Mouse (Mus musculus) intestine, embryonic 16.5 days (tissue): ENCODE results near the gene Snx29. TPM values are rescaled to one million over a fixed set of nuclear protein-coding genes. Genes with fewer than 3 reads are reported as not detected.
"Not testable (repeated sequence)": the region's sequence is repeated elsewhere in the genome, so short reads cannot be mapped to it uniquely, and the experiment has no call there.

Source experiments
- ATAC-seq: fragments of 200-750 bp; cut with Nextera tagmentation; 2 replicates; pipeline ENCODE4 v1.8.0; 2017; ENCODE audit warnings: moderate TSS enrichment, moderate library complexity
- H3K27ac ChIP-seq: fragments of 300-500 bp; sonication (generic); 2 replicates; pipeline ENCODE4 v1.5.1; 2014; ENCODE audit warnings: mild to moderate bottlenecking, low read length
- H3K27me3 ChIP-seq: fragments of 300-500 bp; sonication (generic); replicated peaks from 2 replicates; pipeline ENCODE4 v1.6.1; 2014; ENCODE audit warnings: low read length, control low read depth, mixed read lengths; ENCODE audit not compliant: control insufficient read depth, insufficient read depth
- H3K36me3 ChIP-seq: fragments of 300-500 bp; sonication (generic); 2 replicates; pipeline ENCODE4 v1.6.1; 2014; ENCODE audit warnings: low read length, control low read depth; ENCODE audit not compliant: control insufficient read depth, insufficient read depth
- H3K4me1 ChIP-seq: fragments of 300-500 bp; sonication (generic); 2 replicates; pipeline ENCODE4 v1.6.1; 2014; ENCODE audit warnings: low read length, control low read depth, mixed read lengths; ENCODE audit not compliant: control insufficient read depth, insufficient read depth
- H3K4me2 ChIP-seq: fragments of 300-500 bp; sonication (generic); 2 replicates; pipeline ENCODE4 v1.6.1; 2014; ENCODE audit warnings: low read depth, low read length, control low read depth
- H3K4me3 ChIP-seq: fragments of 300-500 bp; sonication (generic); 2 replicates; pipeline ENCODE4 v1.5.1; 2014; ENCODE audit warnings: mild to moderate bottlenecking, low read length
- H3K9ac ChIP-seq: fragments of 300-500 bp; sonication (generic); 2 replicates; pipeline ENCODE4 v1.6.1; 2014; ENCODE audit warnings: low read depth, low read length
- H3K9me3 ChIP-seq: fragments of 300-500 bp; sonication (generic); 2 replicates; pipeline ENCODE4 v1.6.1; 2016; ENCODE audit warnings: low read length, control low read depth; ENCODE audit not compliant: control insufficient read depth
- WGBS: fragments of 180-500 bp; shearing (Covaris S2); extraction: QIAGEN DNeasy Blood & Tissue Kit; methylation state at CpG from one replicate; pipeline ENCODE4 v1.1.7; 2014; 5-methylcytosine and 5-hydroxymethylcytosine counted together
- polyA plus RNA-seq: library from polyadenylated mRNA; unstranded; fragments of >200 nt; fragmentation: Nextera tagmentation; extraction: Ambion mirVana; gene quantifications from 2 replicates; pipeline ENCODE4 v1.2.1, GENCODE M21; 2015

Snx29 gene
- polyA plus RNA-seq, 1 experiment from 2014 or later, result 6.3 TPM

DNA sequence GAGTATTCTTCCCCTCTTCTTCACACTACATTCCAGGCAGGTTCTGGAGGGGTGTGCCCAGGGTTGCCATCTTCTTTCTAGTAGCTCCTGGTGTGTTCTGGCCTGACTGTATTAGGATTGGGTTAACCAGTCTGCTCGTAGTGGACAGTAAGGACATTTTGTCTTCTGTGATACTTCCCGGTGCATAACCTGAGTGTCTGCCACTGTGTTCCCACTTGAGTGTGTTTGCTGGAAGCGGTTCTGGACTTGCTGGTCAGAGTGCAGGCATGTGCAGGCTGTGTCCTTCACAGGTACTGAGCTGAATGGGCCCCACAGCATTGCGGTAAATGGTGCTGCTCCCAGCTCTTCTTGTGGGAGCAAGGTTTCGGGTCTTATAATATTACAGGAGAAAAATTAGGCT is 125.2 kb downstream of the Snx29 start:
- 94% methylated on average over 5 of the region's 5 CpGs for WGBS
- Histone ChIP-seq H3K27me3 (no peaks in the 10 kb centered on the region), H3K9ac (no peak overlapping the region), H3K4me1 (no peaks in the 10 kb centered on the region; the same call in 1 of the 2 replicates), H3K27ac (no peak overlapping the region), H3K36me3 (no peaks in the 10 kb centered on the region), H3K4me3 (no peak overlapping the region), H3K9me3 (no peaks in the 10 kb centered on the region), H3K4me2 (no peak overlapping the region)
- ATAC-seq, result no peak

DNA sequence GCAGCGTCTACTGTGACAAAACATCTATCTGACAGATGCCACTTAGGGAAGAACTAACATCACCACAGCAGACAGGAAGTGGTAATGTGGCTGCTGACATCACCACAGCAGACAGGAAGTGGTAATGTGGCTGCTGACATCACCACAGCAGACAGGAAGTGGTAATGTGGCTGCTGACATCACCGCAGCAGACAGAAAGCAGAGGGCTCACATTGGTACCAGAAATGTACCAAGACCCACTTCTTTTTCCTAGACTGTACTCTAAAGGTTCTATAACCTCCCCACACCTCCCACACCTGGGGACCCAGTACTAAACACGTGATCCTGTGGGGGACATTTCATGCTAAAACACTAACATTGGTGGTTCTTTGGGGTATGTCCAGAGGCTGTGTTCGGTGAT is 126.0 kb downstream of the Snx29 start:
- not testable (repeated sequence) for H3K36me3 ChIP-seq, H3K4me1 ChIP-seq, H3K27me3 ChIP-seq, ATAC-seq, H3K4me2 ChIP-seq, H3K27ac ChIP-seq, H3K4me3 ChIP-seq, H3K9ac ChIP-seq, H3K9me3 ChIP-seq
- WGBS, result 98% methylated on average over 4 of the region's 4 CpGs

- Histone ChIP-seq H3K27me3 (no peaks in the 10 kb centered on the region), H3K9ac (no peak overlapping the region), H3K4me1 (no peaks in the 10 kb centered on the region), H3K36me3 (no peaks in the 10 kb centered on the region), H3K9me3 (peaks cover 3% of the 10 kb centered on the region; the same call in 1 of the 2 replicates), H3K4me2 (no peak overlapping the region), H3K27ac (no peak overlapping the region), H3K4me3 (no peak overlapping the region)
- 94% methylated on average over 4 of the region's 4 CpGs for WGBS
- no peak for ATAC-seq
Observed at GRCm38 (mm10) chr16:11449344-11449743, 126.6 kb downstream of the Snx29 start.

DNA sequence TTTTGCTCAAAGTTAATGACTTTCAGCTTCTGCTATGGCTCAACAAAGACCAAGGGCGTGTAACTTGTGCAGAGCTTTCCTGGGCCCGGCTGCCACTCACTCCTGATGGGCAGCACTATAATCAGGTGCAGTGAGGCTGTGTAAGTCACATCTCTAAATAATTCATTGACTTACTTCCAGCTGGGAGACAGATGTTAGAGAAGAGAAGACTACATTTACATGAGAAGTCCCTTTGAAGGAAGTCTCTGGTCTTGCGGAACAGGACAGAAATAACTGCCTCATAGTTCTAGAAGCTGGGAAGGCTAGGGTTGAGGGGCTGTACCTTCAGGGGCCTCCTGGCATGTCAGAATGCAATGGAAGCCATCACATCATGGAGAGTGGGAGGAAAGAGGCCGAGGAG is 127.9 kb downstream of the Snx29 start:
- Histone ChIP-seq H3K9me3 (peaks cover 3% of the 10 kb centered on the region; the same call in 1 of the 2 replicates), H3K27ac (no peak overlapping the region), H3K4me2 (no peak overlapping the region), H3K36me3 (no peaks in the 10 kb centered on the region), H3K4me1 (no peaks in the 10 kb centered on the region), H3K27me3 (no peaks in the 10 kb centered on the region), H3K9ac (no peak overlapping the region), H3K4me3 (no peak overlapping the region)
- no peak for ATAC-seq
- 81% methylated on average over 4 of the region's 4 CpGs for WGBS

DNA sequence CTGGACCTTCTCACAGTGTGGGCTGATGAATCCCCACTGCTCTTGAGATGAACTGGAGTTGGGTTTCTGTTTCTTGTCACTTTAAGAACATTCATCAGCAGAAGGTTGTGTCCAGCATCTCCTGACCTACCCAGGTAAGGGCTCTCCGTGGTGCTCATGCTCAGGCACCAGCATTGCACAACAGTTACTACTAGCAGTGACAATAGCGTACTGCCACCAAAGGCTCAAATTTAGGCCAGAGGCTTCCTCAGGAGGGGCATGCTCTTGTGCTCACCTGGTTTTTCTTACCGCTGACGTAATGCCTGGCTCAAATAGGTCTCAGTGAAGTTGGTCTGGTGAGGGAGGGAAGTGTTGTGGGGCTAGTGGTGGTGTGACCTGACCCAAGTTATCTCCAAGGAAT is 132.2 kb downstream of the Snx29 start:
- no peak overlapping the region for H3K4me2 ChIP-seq
- no peak for ATAC-seq
- no peaks in the 10 kb centered on the region for H3K4me1 ChIP-seq
- H3K27me3 ChIP-seq, result no peaks in the 10 kb centered on the region
- H3K9me3 ChIP-seq, result peaks cover 3% of the 10 kb centered on the region; the same call in 1 of the 2 replicates
- no peak overlapping the region for H3K27ac ChIP-seq
- 93% methylated on average over 4 of the region's 4 CpGs for WGBS
- H3K36me3 ChIP-seq, result no peaks in the 10 kb centered on the region
- no peak overlapping the region for H3K4me3 ChIP-seq
- H3K9ac ChIP-seq, result no peak overlapping the region

GRCm38 (mm10) chr16:11455545-11456140 is 132.9 kb downstream of the Snx29 start:
- no peak overlapping the region for H3K9ac ChIP-seq
- no peak overlapping the region for H3K4me2 ChIP-seq
- 79% methylated on average over 5 of the region's 5 CpGs for WGBS
- H3K4me3 ChIP-seq, result no peak overlapping the region
- no peak for ATAC-seq
- H3K4me1 ChIP-seq, result no peaks in the 10 kb centered on the region
- no peak overlapping the region for H3K27ac ChIP-seq
- no peaks in the 10 kb centered on the region for H3K36me3 ChIP-seq
- H3K9me3 ChIP-seq, result peaks cover 3% of the 10 kb centered on the region; the same call in 1 of the 2 replicates
- no peaks in the 10 kb centered on the region for H3K27me3 ChIP-seq

GRCm38 (mm10) chr16:11456141-11456645 is 133.5 kb downstream of the Snx29 start:
- Histone ChIP-seq H3K27ac (no peak overlapping the region), H3K4me3 (no peak overlapping the region), H3K27me3 (no peaks in the 10 kb centered on the region), H3K4me1 (no peaks in the 10 kb centered on the region), H3K4me2 (no peak overlapping the region), H3K9ac (no peak overlapping the region), H3K9me3 (peaks cover 3% of the 10 kb centered on the region; the same call in 1 of the 2 replicates), H3K36me3 (no peaks in the 10 kb centered on the region)
- peak; percentile 81 for ATAC-seq
- 71% methylated on average over 5 of the region's 5 CpGs for WGBS

DNA sequence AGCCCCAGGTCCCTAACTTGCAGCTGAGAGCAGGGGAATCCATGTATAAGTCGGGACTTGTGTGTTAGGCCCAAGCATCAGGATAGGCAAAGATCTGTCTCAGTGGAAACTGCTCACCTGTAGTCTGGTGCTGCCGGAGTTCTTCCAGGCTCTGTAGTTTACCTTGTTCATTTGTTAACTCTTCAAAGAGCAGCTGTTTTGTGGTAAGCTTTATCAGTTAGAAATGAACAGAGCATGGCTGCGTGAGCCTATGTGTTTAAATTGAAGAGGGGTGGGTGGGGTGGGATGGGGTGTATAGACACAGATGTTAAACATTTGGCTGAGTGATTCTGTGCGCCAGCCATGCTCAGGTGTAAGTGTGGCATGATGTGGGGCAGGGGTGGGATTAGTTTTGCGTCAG is 134.4 kb downstream of the Snx29 start:
- no peak overlapping the region for H3K27ac ChIP-seq
- H3K4me3 ChIP-seq, result no peak overlapping the region
- 87% methylated on average over 5 of the region's 5 CpGs for WGBS

GRCm38 (mm10) chr16:11457609-11458350 is 135.1 kb downstream of the Snx29 start:
- Histone ChIP-seq H3K9ac (no peak overlapping the region), H3K9me3 (peaks cover 3% of the 10 kb centered on the region; the same call in 1 of the 2 replicates), H3K27ac (no peak overlapping the region), H3K4me3 (no peak overlapping the region), H3K4me1 (no peaks in the 10 kb centered on the region), H3K4me2 (no peak overlapping the region), H3K27me3 (no peaks in the 10 kb centered on the region), H3K36me3 (no peaks in the 10 kb centered on the region)
- ATAC-seq, result no peak
- 64% methylated on average over 2 of the region's 2 CpGs for WGBS

More for the DNA sequence above, 134.4 kb downstream of the Snx29 start:
- Histone ChIP-seq H3K27me3 (no peaks in the 10 kb centered on the region), H3K9me3 (peaks cover 3% of the 10 kb centered on the region; the same call in 1 of the 2 replicates), H3K36me3 (no peaks in the 10 kb centered on the region), H3K4me2 (no peak overlapping the region), H3K4me1 (no peaks in the 10 kb centered on the region), H3K9ac (no peak overlapping the region)
- ATAC-seq, result no peak
